Mouse (Mus musculus): ENCODE results near the gene Exoc3l4. TPM values are rescaled to one million over a fixed set of nuclear protein-coding genes. Genes with fewer than 3 reads are reported as not detected.

Exoc3l4 gene
- total RNA-seq, 2 experiments from 2014 or later = 3.2 to 4.1 TPM

DNA sequence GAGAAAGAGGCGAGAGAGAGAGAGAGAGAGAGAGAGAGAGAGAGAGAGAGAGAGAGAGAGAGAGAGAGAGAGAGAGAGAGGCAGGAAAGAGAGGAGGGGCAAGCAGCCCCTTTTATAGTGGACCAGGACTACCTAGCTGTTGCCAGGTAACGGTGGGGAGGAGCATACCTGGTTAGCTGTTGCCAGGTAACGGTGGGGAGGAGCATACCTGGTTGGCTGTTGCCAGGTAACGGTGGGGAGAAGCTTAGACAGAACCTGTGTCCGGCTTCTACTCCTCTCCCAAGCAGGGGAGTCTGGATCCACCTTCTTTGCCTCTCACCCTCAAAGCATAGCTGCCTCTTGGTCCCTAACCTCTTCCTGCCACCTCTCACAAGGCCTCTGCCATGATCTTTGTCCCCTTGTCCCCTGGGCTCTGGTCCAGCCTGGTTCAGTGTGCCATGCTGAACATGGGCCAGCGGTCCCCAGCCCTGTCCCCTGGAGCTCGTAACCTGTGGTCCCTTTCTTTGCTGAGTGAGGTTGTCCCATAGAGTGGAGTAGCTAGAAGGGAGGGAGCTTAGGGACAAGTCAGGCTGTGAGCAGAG is 17.4 kb downstream of the Exoc3l4 start:
- no peak for DNase-seq

DNA sequence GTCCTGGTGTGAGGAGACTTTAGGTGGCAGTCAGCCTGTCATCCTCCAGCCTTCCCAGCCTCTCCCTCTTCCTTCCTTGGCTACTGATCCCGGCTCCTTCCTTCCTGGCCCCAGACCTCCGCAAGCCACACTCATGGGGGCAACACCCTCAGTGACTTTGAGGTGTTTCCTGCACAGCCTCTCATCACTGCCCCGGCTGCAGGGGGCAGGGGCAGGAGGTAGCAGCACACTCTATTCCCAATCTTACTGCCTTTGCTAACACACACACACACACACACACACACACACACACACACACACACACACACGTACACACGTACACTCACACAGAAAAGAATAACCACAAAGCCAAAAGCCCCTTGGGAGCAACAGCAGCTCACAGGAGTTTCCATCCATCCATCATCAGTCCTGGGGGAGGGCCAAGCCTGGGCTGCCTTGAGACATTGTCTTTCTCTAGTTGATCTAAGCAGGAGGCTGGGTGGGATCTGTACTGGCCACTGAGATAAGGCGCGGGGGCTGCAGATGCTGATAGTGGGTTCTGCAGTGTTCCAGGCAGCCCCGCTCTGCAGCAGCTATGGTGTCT is 18.0 kb downstream of the Exoc3l4 start:
- peak in 1 of 2 experiments; percentile 61 for DNase-seq

DNA sequence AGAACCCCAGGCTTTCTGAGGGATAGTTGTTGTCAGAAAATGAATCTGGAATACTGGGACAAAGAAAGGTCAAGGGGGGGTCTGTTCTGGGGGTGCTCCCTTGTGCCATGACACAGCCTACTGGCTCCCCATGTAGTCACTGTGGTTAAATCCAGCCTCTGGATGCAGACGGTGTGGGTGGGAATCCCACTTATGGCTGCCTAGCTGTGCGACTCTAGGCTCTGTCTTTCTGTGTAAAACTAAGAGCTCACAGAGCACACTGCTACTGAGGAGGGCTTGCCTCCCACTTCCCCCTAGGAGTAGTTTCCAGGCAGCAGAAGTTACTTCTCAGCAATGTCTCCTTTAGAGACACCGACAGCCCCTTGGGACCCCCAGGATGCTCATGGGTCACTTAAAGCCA is 19.4 kb downstream of the Exoc3l4 start:
- no peak for DNase-seq

DNA sequence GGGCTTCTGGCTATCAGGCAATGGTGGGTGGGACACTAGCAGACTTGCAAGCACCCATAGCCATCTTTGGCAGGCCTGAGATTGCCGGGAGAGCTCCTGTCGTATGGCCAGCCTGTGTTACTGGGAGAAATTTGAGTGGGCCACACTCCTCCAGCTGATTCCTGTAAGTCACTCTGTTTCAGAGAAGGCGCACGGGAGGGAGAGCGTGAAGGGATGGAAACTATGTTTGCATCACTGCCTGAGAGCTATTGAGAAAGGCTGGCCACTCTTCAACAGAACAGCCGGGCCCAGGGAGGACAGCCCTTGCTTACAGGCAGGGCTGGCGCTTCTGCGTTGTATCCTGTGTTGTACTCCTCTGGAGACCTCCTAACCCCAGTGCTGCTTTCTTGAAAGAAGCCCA is 19.8 kb downstream of the Exoc3l4 start:
- peak; percentile 54 to 57 for DNase-seq

DNA sequence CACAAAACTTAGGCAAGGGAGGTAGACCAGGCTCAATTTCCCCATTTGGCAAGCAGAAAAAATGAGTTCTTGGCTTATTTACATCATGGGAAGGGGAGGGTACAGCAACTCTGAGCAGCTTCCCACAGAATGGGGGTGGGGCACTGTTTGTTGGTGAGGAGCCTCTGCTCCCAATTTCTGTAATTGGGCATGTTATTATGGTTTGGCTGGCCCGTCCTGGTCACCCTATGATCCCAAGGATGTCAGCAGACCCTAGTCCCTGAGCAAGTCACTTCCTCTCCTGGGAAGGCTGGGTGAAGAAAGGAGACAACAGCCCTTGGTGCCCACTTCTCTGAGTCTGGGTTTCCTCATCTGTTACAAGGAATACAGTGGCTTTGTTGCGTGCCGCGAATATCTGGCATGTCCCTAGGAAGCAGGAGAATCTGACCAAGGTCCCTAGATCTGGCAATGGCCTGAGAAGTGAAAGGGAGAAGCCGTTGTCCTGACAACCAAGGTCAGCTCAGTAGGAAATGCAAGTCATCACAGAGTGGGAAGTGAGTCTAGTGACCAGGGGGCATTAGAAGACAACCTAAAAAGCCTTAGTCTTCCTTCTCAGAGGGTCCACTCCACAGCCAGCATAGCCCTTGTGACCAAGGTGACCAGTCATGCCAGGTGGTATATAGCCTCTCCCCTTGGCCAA is 20.5 kb downstream of the Exoc3l4 start:
- DNase-seq = peak; percentile 33 to 41

DNA sequence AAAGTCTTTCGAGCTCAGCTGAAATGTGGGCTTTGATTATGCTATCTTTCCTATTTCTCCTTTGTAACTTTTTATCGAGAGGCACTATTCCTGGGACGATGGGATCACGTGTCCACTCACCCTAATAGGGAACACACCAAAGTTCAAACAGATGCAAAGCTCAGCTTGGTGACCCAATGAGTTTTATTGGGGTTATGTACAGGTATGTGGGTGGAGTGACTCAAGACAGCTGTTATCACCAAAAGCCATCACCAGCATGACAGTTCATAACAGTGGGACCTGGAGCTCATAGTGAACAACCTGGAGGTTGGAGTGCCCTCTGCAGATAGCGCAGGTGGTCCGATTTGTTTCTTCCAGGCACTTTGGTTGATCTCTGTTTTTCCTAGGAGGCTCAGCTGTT is 22.0 kb downstream of the Exoc3l4 start:
- DNase-seq = no peak

DNA sequence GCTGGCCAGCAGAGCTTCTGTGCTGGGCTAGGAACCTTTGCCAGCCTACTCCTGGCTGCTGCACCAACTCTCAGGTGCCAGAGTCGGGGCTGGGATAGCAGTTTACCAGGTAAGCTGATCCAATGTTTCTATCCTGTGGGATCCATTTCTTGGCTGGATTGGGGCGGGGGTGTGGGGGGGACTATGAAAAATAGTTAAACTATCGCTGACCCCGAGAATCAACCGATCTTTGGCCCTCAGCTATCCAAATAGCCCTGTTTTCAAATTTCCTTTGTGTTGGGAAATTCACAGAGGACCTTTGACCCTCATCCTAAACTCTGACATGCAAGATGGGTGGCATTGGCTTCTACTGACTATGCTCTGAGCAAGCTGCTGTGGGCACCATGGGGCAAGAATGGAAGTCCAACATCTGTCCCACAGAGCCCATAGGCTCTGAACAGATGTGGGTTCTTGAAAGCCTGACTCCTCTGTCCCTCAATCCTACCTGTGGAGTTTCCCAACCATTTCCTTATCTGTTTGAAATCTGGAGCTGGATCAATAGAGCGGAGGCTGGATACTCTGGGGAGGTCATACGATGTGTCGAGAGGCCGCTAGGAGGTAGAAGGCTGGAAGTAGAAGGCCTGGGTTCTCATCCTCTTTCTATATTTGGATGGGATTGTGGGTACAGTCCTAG is 24.0 kb downstream of the Exoc3l4 start:
- DNase-seq = peak in 1 of 2 experiments; percentile 7

DNA sequence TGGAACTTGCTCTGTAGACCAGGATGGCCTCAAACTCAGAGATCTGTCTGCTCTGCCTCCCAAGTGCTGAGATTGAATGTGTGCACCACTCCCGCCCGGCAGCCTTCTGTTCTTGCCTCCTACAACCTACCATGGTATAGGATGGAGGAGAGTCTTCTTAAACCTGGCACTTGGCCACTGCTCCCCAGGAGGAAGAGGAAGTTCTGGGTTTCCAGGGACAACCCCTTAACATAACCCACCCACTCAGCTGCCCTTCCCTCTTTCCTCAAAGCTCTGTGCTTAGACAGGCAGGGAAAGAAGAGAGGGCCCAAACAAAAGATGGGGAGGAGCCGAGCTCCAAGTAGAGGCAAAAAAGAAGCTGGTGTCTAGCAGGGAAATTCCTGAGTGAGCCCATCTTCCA is 24.7 kb downstream of the Exoc3l4 start:
- peak; percentile 38 to 48 for DNase-seq

DNA sequence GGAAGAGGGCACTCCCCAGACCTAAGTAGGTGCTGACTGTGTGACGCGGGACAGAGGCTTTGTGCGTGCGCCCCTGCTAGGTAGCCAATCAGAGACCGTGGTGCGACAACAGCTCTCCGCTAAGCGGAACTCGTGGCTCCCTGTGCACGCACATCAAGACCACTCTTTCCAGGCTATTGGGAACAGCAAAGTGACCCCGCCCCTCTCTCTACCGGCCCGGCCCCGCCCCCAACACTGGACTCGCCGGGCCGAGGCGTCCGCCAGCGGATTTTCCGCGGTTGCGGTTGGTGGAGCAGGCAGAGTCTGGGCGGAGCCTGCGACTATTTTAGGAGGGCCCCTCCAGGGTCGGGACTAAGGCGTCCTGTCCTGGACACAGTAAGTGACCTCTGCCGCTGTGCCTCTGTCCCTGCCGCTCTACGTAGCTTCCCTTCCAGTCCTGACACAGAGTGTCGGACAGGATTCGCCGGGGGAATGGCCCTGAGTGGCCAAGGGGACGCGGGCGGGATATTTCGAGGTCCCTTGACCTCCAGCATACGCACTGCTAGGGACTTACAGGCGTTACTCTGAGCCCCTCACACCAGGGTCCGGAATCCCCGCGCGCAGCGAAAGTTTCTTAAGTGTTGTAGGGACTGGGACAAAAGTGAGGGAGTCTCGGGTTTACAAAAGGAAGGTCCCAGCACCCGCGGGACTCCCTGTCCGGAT is 25.6 kb downstream of the Exoc3l4 start, which contains the start of gene Tnfaip2:
Gene Tnfaip2, plus strand, starts transcription at position 161 of the 702 bp plus-strand sequence.
- DNase-seq = peak; percentile 90 to 95

DNA sequence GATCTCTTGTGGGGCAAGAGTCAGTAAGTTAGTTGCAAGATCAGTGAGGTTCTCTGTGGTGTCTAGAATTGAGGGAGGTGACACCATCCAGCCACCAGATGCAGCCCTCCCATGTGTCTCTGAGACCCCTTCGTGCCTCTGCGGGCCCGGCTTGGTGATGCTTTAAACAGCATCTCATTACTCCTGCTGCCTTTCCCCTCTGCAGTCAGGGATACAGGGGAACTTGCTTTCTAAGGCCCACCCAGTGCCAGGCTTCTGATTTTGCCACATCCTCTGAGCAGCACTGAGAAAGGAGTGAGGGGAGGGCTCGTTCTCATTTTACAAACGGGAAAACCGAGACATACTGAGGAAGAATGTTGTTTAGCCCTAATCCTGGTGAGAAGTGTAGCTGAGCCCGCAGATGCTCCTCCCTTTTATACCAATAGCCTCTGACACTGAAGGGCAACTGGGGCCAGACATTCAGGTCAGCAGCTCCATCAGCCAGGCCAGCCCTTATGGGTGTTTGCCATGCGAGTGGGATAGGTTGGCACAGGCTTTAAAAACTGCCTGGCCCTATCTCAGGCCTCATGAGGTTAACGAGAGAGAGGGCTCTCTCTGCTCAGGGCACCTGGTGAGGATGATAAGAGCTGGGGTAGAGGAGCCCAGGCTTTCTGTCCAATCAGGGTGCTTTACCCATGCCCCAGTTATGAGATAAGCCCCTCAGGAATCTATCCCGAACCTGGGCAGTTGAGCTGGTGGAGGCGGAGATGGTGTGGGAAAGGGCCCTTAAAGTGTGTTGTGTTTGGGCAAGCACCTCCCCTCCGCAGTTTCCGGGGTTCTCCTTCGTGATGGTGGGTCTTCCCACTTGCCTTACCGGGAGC is 26.4 kb downstream of the Exoc3l4 start:
- peak; percentile 59 to 73 for DNase-seq

DNA sequence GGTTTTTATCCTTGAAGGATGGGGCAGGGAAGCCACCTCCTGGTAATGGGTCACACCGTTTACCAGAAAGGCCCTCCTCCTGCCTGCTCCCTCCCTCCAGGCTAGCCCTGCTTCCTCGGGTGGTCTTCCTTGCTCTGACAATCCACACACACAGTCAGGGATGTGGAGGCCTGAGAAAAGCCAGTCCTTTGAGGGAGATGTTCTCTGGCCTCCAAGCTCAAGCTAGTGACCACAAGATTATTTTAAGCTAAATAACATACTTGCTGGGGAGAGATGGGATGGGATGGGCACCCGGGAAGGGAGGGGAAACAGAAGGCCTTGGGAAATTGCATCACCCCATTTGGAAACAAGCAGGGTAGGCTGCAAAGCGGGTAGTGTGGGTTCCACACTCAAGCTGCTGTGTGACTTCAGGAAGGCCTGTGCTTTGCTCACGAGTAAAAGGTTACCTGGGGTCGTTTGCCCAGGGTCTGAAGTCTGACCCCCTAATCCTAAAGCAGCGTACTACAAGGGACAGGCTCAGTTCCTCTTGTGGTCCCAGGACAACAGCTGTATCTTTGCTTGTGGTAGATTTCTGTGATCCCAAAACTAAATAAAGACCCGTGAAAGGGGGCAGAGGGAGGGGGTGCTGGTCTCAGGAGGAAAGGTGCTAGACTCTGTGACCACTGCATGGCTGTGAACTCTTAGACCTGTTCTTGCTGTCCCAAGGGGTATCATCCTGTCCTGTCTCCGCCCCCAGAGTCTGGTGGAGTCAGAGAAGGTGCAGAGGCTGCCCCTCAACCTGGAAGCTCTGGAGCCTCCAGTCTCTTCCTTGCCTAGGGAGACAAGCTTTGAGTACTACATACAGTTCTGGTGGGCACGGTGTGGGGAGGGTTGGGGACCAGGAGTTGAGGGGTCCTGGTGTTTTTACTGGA is 27.4 kb downstream of the Exoc3l4 start:
- DNase-seq = peak; percentile 48 to 58

DNA sequence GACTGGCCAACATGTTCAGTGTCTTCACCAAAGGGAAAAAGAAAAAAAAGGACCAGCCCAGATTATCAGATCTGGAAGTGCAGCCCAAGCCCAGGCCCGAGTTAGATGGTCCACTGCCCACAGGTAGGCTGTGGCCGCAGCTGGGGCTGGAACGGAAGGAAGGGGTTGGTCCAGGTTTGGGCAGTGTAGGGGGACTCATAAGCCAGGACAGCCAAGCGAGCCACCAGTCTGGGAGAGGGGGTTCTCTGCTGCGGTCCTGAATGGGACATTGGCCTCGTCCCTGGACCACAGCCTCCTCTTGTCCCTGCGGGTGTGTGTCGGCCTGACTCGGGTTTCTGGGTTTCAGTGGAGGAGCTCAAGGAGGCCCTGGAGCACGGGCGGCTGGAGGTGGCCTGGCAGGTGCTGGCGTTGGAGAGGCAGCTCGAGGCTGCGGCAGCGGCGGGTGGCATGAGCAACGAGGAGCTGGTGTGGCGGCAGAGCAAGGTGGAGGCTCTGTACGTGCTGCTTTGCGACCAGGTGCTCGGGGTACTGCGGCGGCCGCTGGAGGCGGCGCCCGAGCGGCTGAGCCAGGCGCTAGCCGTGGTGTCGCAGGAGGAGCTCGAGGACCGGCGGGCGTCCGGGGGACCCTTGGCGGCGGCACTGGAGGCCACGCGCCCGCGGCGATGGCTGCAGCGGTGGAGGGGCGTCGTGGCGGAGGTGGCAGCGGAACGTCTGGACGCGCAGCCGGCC is 28.5 kb downstream of the Exoc3l4 start:
- DNase-seq = peak in 1 of 2 experiments; percentile 9

DNA sequence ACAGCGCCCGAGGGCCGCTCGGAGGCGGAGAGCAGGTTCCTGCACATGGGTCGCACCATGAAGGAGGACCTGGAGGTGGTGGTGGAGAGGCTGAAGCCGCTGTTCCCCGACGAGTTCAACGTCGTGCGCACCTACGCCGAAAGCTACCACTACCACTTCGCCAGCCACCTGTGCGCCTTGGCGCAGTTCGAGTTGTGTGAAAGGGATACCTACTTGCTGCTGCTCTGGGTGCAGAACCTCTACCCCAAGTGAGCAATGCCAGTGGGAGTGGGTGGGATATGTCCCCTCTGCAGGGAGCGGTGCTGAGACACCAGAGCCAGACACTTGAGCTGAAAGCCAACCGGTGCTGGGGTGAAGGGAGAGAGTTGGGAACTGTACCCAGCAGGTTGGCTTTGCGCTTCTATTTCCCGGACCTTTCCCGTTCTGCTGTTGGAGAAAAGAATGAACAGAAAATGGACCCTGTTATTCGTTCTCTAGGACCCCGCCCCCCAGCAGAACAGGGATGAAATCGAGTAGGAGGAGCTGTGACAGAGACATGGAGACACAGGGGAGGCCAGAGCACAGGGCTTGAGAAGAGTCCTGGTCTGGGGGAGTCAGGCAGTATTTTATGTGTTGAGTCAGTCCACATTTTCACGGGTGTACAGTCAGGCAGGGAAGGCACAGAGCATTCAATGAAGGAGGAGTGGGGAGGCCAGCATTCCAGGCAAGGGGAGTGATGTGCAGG is 29.2 kb downstream of the Exoc3l4 start:
- DNase-seq = no peak

DNA sequence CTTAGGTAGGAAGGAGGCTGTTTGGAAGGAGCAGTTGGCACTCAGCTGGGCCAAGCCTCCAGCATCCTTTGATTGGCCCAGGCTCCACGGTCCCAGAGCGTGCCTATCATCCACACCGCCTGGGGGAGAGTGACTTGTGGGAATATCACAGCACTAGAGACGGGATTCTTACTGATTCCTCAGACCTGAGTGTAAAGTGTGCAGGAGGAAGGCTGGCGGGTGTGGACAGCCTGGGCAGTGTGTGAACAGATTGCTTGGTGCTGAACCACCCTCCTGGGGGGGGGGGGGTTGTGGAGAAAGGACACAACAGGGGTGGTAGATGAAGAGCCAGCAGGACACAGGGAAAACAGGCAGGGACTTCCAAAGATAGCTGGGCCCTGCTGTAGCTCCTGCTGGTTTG is 29.9 kb downstream of the Exoc3l4 start:
- DNase-seq = peak in 1 of 2 experiments; percentile 13

DNA sequence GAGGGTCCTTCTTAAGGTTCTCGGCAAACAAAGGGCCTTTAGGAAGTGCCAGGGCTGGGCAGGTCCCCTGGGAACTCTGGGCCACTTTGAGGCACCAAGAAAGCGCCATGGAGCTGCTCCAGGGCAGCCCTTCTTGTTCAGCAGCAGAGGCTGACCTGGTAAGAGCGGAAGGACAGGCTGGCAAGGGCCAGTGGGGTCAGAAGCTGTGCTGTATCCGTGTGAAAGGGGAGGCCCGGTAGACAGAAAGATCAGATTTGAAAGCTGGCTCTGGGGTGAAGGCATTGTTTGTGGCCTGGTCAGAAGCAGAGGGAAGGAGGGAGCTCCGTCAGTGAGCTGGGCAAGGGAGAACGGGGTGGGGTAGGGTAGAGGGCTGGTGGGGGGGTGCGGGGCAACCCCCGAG is 30.5 kb downstream of the Exoc3l4 start:
- DNase-seq = peak in 1 of 2 experiments; percentile 8

DNA sequence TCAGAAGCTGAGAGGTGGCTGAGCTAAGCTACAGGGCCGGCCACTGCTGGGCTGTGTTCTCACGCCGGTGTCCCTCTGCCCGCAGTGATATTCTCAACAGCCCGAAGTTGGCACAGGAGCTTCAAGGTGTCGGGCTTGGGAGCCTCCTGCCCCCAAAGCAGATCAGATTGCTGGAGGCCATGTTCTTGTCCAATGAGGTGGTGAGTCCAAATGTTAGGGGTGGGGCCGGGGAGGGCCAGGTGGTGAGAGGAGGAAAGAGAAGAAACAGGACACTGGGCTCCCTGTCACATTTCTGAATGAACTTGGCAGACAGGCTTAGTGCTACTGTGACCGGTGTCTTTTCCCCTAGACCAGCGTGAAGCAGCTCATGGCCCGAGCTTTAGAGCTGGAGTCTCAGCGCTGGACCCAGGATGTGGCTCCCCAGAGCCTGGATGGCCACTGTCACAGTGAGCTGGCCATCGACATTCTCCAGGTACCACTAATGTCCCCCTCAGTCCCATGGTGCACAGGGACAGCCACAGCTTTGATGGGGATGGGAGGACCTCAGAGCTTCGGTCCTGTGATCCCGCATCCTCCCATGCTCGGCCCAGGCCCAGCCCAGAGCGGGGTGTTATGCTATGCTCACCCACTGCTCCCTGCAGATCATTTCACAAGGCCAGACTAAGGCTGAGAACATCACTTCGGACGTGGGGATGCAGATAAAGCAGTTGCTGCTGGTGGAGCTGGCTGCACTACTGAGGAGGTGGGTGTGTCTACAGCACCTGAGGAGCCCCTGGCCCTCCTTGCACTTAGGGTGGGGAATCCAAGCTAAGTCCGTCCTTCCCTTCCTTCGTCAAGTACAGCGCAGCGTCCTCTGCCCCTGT is 31.3 kb downstream of the Exoc3l4 start:
- peak in 1 of 2 experiments; percentile 18 for DNase-seq

DNA sequence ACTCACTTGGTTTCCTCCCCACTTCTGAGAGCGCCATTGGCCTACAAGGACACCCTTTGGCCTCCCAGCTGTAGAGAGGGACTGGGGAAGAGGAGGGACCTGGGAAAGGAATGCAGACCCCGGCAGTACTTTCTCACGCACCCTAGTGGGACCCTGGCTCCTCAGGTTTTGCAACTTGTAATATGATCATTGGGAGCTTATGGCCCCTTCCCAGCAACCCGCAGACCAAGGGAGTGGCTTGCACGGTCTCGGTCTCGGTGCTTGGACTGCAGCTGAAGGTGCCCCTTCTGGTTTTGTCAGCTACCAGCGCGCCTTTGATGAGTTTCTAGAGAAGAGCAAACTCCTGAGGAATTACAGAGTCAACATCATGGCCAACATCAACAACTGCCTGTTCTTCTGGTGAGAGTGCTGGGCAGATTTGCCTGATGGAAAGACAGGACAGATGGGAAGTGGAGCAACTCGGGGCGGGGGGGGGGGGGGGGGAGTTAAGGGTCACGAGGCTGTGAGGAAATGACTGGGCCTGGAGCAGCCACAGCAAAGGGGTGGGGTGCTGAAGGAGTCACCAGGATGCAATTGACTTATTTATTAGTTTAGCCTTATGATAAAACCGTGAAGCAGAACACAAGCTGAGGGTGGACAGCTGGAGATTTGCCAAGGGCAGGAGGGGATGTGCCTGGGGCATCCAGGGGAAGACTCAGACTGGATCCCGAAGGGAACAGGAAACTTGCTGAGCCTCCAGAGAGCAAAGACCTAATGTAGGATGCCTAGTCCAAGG is 32.3 kb downstream of the Exoc3l4 start:
- DNase-seq = peak; percentile 69 to 73

All from heart, adult 18-20 months (tissue).